In genomic region chr16:27878499-27878898, GRCm38 (mm10) we compare ENCODE assay signal across 21 mouse cellular contexts.
A peak's percentile ranks its signal among the peaks of the same experiment; 100 is the strongest.
DNase-seq lines count a peak whose midpoint lies in the region; ATAC-seq and TF ChIP-seq lines count a peak whose summit lies in the region.
"Had no signal": no experiment of that assay in that cellular context is flagged by ENCODE, and none has a peak within 500 bp of the region (broad histone marks: within the 10 kb centered on the region; RNA-seq: fewer than 3 reads in every experiment).

No protein-coding gene starts in this region.

- no peak for TF ChIP-seq CTCF in midbrain, postnatal 0 days (IDR thresholded peaks at IDR 0.05)

- no peaks in the 10 kb centered on the region for H3K36me3 ChIP-seq in midbrain, embryonic 14.5 days (ENCODE audit: control insufficient read depth, insufficient read depth, low read length)
- H3K36me3 ChIP-seq in midbrain, postnatal 0 days (ENCODE audit: insufficient read depth, low read length): no peaks in the 10 kb centered on the region
- H3K36me3 ChIP-seq in forebrain, embryonic 13.5 days (ENCODE audit: poor library complexity, severe bottlenecking): no peaks in the 10 kb centered on the region
- H3K36me3 ChIP-seq in limb, embryonic 10.5 days: no peaks in the 10 kb centered on the region
- H3K36me3 ChIP-seq: heart, embryonic 13.5 days; midbrain, embryonic 12.5 days had no signal

- intact Hi-C loops in heart, postnatal 25 days (cut with DNase I): no loop called here

- no peaks in the 10 kb centered on the region for H3K9me3 ChIP-seq in midbrain, embryonic 14.5 days (ENCODE audit: control insufficient read depth, low read length)
- no peaks in the 10 kb centered on the region for H3K9me3 ChIP-seq in midbrain, postnatal 0 days (ENCODE audit: low read length)
- H3K9me3 ChIP-seq in forebrain, embryonic 13.5 days (replicated peaks): no peaks in the 10 kb centered on the region
- no peaks in the 10 kb centered on the region for H3K9me3 ChIP-seq in limb, embryonic 10.5 days (replicated peaks)
- H3K9me3 ChIP-seq: heart, embryonic 13.5 days; midbrain, embryonic 12.5 days had no signal

- H3K9ac ChIP-seq in midbrain, embryonic 14.5 days (replicated peaks; ENCODE audit: low read length): no peak overlapping the region
- no peak overlapping the region for H3K9ac ChIP-seq in midbrain, postnatal 0 days (replicated peaks; ENCODE audit: low read length, poor library complexity, severe bottlenecking)
- no peak overlapping the region for H3K9ac ChIP-seq in forebrain, embryonic 13.5 days
- H3K9ac ChIP-seq: heart, embryonic 13.5 days; hindbrain, embryonic 14.5 days; midbrain, embryonic 12.5 days had no signal

- WGBS in midbrain, embryonic 14.5 days: 59% methylated on average over 2 of the region's 2 CpGs
- 59% methylated on average over 2 of the region's 2 CpGs for WGBS in midbrain, postnatal 0 days
- 14% methylated on average over 2 of the region's 2 CpGs for WGBS in forebrain, embryonic 13.5 days
- 47% methylated on average over 2 of the region's 2 CpGs for WGBS in limb, embryonic 10.5 days

- no peak overlapping the region for H3K4me3 ChIP-seq in midbrain, embryonic 14.5 days (replicated peaks; ENCODE audit: low read depth, low read length)
- no peak overlapping the region for H3K4me3 ChIP-seq in midbrain, postnatal 0 days (ENCODE audit: low read depth, low read length)
- H3K4me3 ChIP-seq in forebrain, embryonic 13.5 days: no peak overlapping the region
- H3K4me3 ChIP-seq in limb, embryonic 10.5 days: no peak overlapping the region
- H3K4me3 ChIP-seq: heart, embryonic 13.5 days; left cerebral cortex, adult 2 months; midbrain, embryonic 12.5 days had no signal

- ATAC-seq in midbrain, embryonic 14.5 days (ENCODE audit: low FRiP score, low TSS enrichment): no peak
- no peak for ATAC-seq in midbrain, postnatal 0 days (ENCODE audit: low FRiP score)
- ATAC-seq in forebrain, embryonic 13.5 days: peak; percentile 51; the same call in 1 of the 2 replicates
- ATAC-seq: activated CD4-positive, CD25-positive, alpha-beta regulatory T cell, adult 4 months; inflammation-experienced regulatory T-cells, adult 6 months had no signal

- peak; percentile 1 for DNase-seq in midbrain, embryonic 14.5 days
- no peak for DNase-seq in midbrain, postnatal 0 days (ENCODE audit: low spot score)
- no peak for DNase-seq in limb, embryonic 10.5 days (ENCODE audit: low spot score)
- DNase-seq in heart, postnatal 25 days (ENCODE audit: low spot score): no peak
- no peak for DNase-seq in urinary bladder, postnatal 14 days (ENCODE audit: low spot score)
- no peak for DNase-seq in cerebellum, adult 18-20 months
- DNase-seq: adrenal gland, postnatal 10 days; cerebellum, adult 9-10 months; gastrocnemius, postnatal 10 days; heart, postnatal 14 days; kidney, adult 18-20 months; kidney, postnatal 4 days; thymus, postnatal 14 days had no signal

- no peaks in the 10 kb centered on the region for H3K4me1 ChIP-seq in midbrain, embryonic 14.5 days (ENCODE audit: control insufficient read depth, insufficient read depth, low read length)
- no peaks in the 10 kb centered on the region for H3K4me1 ChIP-seq in midbrain, postnatal 0 days (ENCODE audit: insufficient read depth, low read length)
- peaks cover 9% of the 10 kb centered on the region for H3K4me1 ChIP-seq in forebrain, embryonic 13.5 days
- peaks cover 31% of the 10 kb centered on the region for H3K4me1 ChIP-seq in limb, embryonic 10.5 days
- H3K4me1 ChIP-seq: heart, embryonic 13.5 days had no signal

- H3K27ac ChIP-seq in midbrain, embryonic 14.5 days (replicated peaks; ENCODE audit: low read depth, low read length): no peak overlapping the region
- no peak overlapping the region for H3K27ac ChIP-seq in midbrain, postnatal 0 days (ENCODE audit: low read depth, low read length)
- no peak overlapping the region for H3K27ac ChIP-seq in forebrain, embryonic 13.5 days
- H3K27ac ChIP-seq in limb, embryonic 10.5 days: peak overlapping the region; percentile 70; the same call in 1 of the 2 replicates
- H3K27ac ChIP-seq: heart, embryonic 13.5 days; hindbrain, embryonic 14.5 days; left cerebral cortex, adult 2 months; macrophage; midbrain, embryonic 12.5 days had no signal

- no peaks in the 10 kb centered on the region for H3K27me3 ChIP-seq in midbrain, embryonic 14.5 days (ENCODE audit: control insufficient read depth, insufficient read depth, low read length)
- H3K27me3 ChIP-seq in midbrain, postnatal 0 days (ENCODE audit: insufficient read depth, low read length): no peaks in the 10 kb centered on the region
- no peaks in the 10 kb centered on the region for H3K27me3 ChIP-seq in forebrain, embryonic 13.5 days
- H3K27me3 ChIP-seq in limb, embryonic 10.5 days (ENCODE audit: low read depth, poor library complexity, severe bottlenecking): no peaks in the 10 kb centered on the region
- H3K27me3 ChIP-seq: heart, embryonic 13.5 days; midbrain, embryonic 12.5 days had no signal

- no peak overlapping the region for H3K4me2 ChIP-seq in midbrain, embryonic 14.5 days (ENCODE audit: low read length)
- H3K4me2 ChIP-seq in midbrain, postnatal 0 days (ENCODE audit: low read depth, low read length, poor library complexity, severe bottlenecking): no peak overlapping the region
- H3K4me2 ChIP-seq in forebrain, embryonic 13.5 days: no peak overlapping the region
- H3K4me2 ChIP-seq: heart, embryonic 13.5 days; hindbrain, embryonic 14.5 days; midbrain, embryonic 12.5 days had no signal
